Mouse (Mus musculus) stomach, embryonic 15.5 days (tissue): ENCODE measurements around the gene Vmn2r35. TPM values are rescaled to one million over a fixed set of nuclear protein-coding genes. Genes with fewer than 3 reads are reported as not detected.
"Not testable (repeated sequence)": the region's sequence is repeated elsewhere in the genome, so short reads cannot be mapped to it uniquely, and the experiment has no call there.

ENCODE experiments used
- ATAC-seq: fragments of 200-750 bp; cut with Nextera tagmentation; 2 replicates; pipeline ENCODE4 v1.8.0; 2017; ENCODE audit warnings: low read depth, moderate number of reproducible peaks, moderate TSS enrichment; ENCODE audit not compliant: insufficient read depth, low FRiP score
- H3K27ac ChIP-seq: fragments of 300-500 bp; sonication (generic); 2 replicates; pipeline ENCODE4 v1.5.1; 2015; ENCODE audit warnings: mild to moderate bottlenecking, inconsistent platforms
- H3K27me3 ChIP-seq: fragments of 300-500 bp; sonication (generic); replicated peaks from 2 replicates; pipeline ENCODE4 v1.6.1; 2015; ENCODE audit warnings: inconsistent platforms
- H3K36me3 ChIP-seq: fragments of 300-500 bp; sonication (generic); 2 replicates; pipeline ENCODE4 v1.6.1; 2015; ENCODE audit warnings: inconsistent platforms
- H3K4me1 ChIP-seq: fragments of 300-500 bp; sonication (generic); 2 replicates; pipeline ENCODE4 v1.6.1; 2015; ENCODE audit warnings: inconsistent platforms
- H3K4me2 ChIP-seq: fragments of 300-500 bp; sonication (generic); 2 replicates; pipeline ENCODE4 v1.6.1; 2015; ENCODE audit warnings: mild to moderate bottlenecking, inconsistent platforms
- H3K4me3 ChIP-seq: fragments of 300-500 bp; sonication (generic); replicated peaks from 2 replicates; pipeline ENCODE4 v1.5.1; 2015; ENCODE audit warnings: inconsistent platforms
- H3K9ac ChIP-seq: fragments of 300-500 bp; sonication (generic); 2 replicates; pipeline ENCODE4 v1.6.1; 2015; ENCODE audit warnings: inconsistent platforms
- H3K9me3 ChIP-seq: fragments of 300-500 bp; sonication (generic); 2 replicates; pipeline ENCODE4 v1.6.1; 2016; ENCODE audit warnings: inconsistent platforms
- WGBS: fragments of 180-500 bp; shearing (Covaris S2); methylation state at CpG from one replicate; pipeline ENCODE4 v1.1.7; 2015; 5-methylcytosine and 5-hydroxymethylcytosine counted together
- polyA plus RNA-seq: library from polyadenylated mRNA; unstranded; fragments of >200 nt; fragmentation: Nextera tagmentation; extraction: Ambion mirVana; gene quantifications from 2 replicates; pipeline ENCODE4 v1.2.1, GENCODE M21; 2015

Gene Vmn2r35
- not detected in 2 replicates for polyA plus RNA-seq

DNA sequence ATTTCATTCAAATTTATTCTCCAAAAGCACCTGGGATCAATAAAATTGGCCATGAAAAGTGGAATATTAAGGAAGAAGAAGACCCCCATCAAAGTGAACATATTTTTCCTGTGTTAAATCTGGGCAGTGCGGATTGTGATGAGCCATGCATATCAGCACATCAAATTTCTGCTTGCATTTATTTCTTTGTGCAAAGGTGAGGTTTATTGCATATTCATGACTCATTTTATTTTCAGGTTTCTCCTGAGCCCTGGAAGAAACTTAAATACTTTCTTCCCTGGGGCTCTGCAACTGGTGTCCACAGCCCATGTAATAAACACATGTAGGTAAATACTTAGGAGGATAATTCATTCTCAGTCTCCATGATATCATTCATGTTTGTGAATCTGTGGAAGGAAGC, at the start of gene Vmn2r35:
Gene Vmn2r35, minus strand, starts transcription at position 101 of the 400 bp plus-strand sequence.
- WGBS = no CpG with 5 or more reads among the region's 1 CpGs
- H3K36me3 ChIP-seq, H3K4me1 ChIP-seq, H3K27ac ChIP-seq, H3K27me3 ChIP-seq, H3K9me3 ChIP-seq, H3K9ac ChIP-seq, H3K4me2 ChIP-seq, ATAC-seq, H3K4me3 ChIP-seq: not testable (repeated sequence)

DNA sequence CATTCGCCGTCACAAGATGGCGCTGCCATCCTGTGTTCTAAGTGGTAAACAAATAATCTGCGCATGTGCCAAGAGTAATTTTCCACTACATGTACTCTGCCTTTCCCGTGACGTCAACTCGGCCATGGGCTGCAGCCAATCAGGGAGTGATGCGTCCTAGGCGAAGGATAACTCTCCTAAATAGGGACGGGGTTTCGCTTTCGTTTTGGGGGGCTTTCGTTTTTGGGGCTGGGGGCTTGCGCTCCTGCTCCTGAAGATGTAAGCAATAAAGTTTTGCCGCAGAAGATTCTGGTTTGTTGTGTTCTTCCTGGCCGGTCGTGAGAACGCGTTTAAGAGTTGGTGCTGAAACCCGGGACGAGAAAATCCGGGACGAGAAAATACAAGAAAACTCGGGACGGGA, 25.5 kb downstream of the Vmn2r35 start:
- 89% methylated on average over 8 of the region's 25 CpGs for WGBS

More for the DNA sequence above, 25.5 kb downstream of the Vmn2r35 start:
- not testable (repeated sequence) for H3K4me2 ChIP-seq, H3K9ac ChIP-seq, H3K27ac ChIP-seq, H3K27me3 ChIP-seq, ATAC-seq, H3K9me3 ChIP-seq, H3K4me3 ChIP-seq, H3K4me1 ChIP-seq, H3K36me3 ChIP-seq

Other genes with a start within 250 kb of the Vmn2r35 start
- gene Vmn2r34, start 130.4 kb downstream of the Vmn2r35 start, polyA plus RNA-seq = not detected in 2 replicates
- not detected in 2 replicates for gene Vmn2r36, start 82.6 kb upstream of the Vmn2r35 start, polyA plus RNA-seq